Mouse (Mus musculus): ENCODE measurements around the gene Gdpgp1.

GRCm38 (mm10) chr7:80231971-80232488 lies 635 bp upstream of the Gdpgp1 start:
- TF ChIP-seq EP300 (IDR thresholded peaks at IDR 0.05; ENCODE audit: insufficient read depth, low read depth, low read length) = no peak
- TF ChIP-seq CTCF (IDR thresholded peaks at IDR 0.05; ENCODE audit: low read depth, low read length) = no peak
- no peak for TF ChIP-seq POLR2A (IDR thresholded peaks at IDR 0.05; ENCODE audit: insufficient read depth, low read length)
